Mouse (Mus musculus): ENCODE measurements at regions not wholly inside any gene's neighbourhood (a gene's known extent, or its start where the extent isn't known, plus 50 kb on each side); places are given as distances from the start of the nearest gene placed in this dataset.
A peak's percentile ranks its signal among the peaks of the same experiment; 100 is the strongest.

GRCm38 (mm10) chr2:180854349-180855004 lies 66.3 kb downstream of the Ythdf1 start:
- DNase-seq (ENCODE audit: low spot score in 2 of 2), result no peak
- intact Hi-C loops (cut with DNase I), result loop anchor here (5.0 kb wide), 1 partner anchor 38 kb away; no protein-coding TSS in a partner anchor

GRCm38 (mm10) chr2:180847497-180847896 lies 70.8 kb upstream of the Bhlhe23 start:
- no peak for DNase-seq (ENCODE audit: low spot score in 2 of 2)
- intact Hi-C loops (cut with DNase I), result no loop called here

DNA sequence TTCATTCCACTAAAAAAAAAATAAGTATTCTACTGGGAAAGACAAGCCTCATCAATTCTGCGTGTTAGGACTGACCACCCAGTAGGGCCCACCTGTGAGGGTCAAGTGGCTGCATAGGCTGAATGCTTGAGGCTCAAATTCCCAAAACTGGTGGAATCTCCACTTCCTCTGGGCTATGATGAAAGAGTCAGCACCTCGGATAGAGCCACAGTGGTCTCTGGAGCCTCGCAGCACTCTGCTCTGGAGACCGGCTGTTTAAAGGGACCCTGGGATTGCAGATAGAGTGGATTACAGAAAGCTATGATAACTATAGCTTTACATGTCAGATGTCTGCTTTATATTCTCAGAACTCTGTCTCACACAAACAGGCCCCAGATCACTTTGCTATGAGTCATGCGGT lies 68.3 kb upstream of the Bhlhe23 start:
- intact Hi-C loops (cut with DNase I), result no loop called here
- DNase-seq (ENCODE audit: low spot score in 2 of 2), result no peak

DNA sequence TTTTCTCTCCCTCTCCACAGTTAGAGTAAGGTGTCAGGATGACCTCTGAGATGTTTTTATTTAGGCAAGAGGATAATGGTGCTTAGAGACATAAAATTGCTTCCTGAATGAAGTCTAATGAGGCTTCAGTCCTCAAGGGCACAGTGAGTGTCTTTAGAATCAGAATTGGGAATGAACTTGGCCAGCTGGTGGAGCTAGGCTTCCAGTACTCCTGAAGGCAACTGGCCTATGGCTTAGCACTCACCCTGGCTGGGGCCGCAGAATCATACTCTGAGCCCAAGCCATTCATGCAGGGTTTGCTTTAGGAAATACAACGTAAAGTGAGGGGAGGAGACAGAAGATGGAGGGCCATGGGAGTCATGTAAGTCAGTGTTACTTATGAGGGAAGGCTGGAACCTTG lies 67.0 kb upstream of the Bhlhe23 start:
- DNase-seq (ENCODE audit: low spot score in 2 of 2), result no peak
- intact Hi-C loops (cut with DNase I), result no loop called here

DNA sequence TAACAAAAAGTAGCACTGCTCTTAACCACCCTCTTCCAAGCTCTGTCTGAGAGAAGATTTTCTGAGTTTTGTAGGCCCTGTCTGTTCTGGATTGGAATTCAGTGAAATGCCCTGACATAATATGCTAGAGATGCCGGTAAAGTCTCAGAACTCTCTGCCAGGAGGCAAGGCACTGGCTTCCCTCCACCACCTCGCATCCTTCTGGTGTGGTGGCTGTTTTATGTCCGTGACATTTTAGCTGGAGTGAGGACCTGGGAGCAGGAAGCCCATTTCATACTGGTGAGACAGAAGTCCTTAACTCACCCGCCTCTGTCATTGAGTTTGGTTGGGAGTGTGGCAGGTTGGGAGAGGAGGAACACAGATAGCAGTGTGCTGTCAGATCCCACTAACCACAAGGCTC lies 62.4 kb upstream of the Bhlhe23 start:
- intact Hi-C loops (cut with DNase I), result no loop called here
- no peak for DNase-seq (ENCODE audit: low spot score in 2 of 2)

GRCm38 (mm10) chr2:180837996-180838395 lies 61.3 kb upstream of the Bhlhe23 start:
- intact Hi-C loops (cut with DNase I), result no loop called here
- DNase-seq (ENCODE audit: low spot score in 2 of 2), result no peak

GRCm38 (mm10) chr2:180837318-180837920 lies 60.7 kb upstream of the Bhlhe23 start:
- intact Hi-C loops (cut with DNase I), result no loop called here
- DNase-seq (ENCODE audit: low spot score in 2 of 2), result peak in 1 of 2 experiments; percentile 27

GRCm38 (mm10) chr2:180835936-180836602 lies 59.4 kb upstream of the Bhlhe23 start:
- intact Hi-C loops (cut with DNase I), result no loop called here
- no peak for DNase-seq (ENCODE audit: low spot score in 2 of 2)

- no peak for DNase-seq (ENCODE audit: low spot score in 2 of 2)
- intact Hi-C loops (cut with DNase I), result no loop called here
Observed at GRCm38 (mm10) chr2:180832711-180833110, 56.0 kb upstream of the Bhlhe23 start.

DNA sequence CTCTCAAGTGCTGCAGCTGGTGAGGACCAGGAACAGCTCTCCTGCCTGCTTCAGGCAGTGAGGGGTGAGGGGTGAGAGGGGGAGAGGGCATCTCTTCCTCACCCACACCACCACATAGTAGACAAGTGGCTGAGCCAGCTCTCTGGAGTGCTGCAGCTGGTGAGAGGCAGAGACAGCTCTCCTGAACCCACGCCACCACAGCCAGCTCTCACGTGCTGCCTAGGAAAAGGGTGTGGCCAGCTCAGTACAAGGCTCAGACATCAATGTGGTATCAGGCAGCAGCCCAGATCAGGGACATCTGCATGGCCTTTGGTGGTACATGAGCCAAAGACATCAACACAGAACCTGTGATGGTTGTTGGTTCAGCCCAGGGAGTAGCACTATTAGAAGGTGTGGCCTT lies 53.9 kb upstream of the Bhlhe23 start:
- peak in 1 of 2 experiments; percentile 23 for DNase-seq (ENCODE audit: low spot score in 2 of 2)
- intact Hi-C loops (cut with DNase I), result no loop called here

GRCm38 (mm10) chr2:180828086-180828485 lies 51.4 kb upstream of the Bhlhe23 start:
- no peak for DNase-seq (ENCODE audit: low spot score in 2 of 2)
- intact Hi-C loops (cut with DNase I), result no loop called here

- intact Hi-C loops (cut with DNase I), result no loop called here
- DNase-seq (ENCODE audit: low spot score in 2 of 2), result no peak
Observed at GRCm38 (mm10) chr2:180826742-180827141, 50.0 kb upstream of the Bhlhe23 start.

All from left cerebral cortex, postnatal 36 days (tissue).